Mouse (Mus musculus) G1E (cell line): ENCODE results near the gene Gsk3a. TPM values are rescaled to one million over a fixed set of nuclear protein-coding genes. Genes with fewer than 3 reads are reported as not detected.

Source experiments
- ATAC-seq: 2 replicates; pipeline ENCODE4 v1.8.0; 2016; ENCODE audit warnings: mild to moderate bottlenecking; ENCODE audit not compliant: insufficient number of reproducible peaks, poor library complexity, low FRiP score, severe bottlenecking; ENCODE audit errors: extremely low read depth
- DNase-seq: peaks from one replicate; pipeline ENCODE4 v3.0.0; 2012; ENCODE audit warnings: low spot score
- H3K27me3 ChIP-seq: 2 replicates; pipeline ENCODE4 v1.6.1; 2012; ENCODE audit warnings: mild to moderate bottlenecking, low read length, inconsistent platforms; ENCODE audit not compliant: insufficient read depth
- H3K36me3 ChIP-seq: replicated peaks from 2 replicates; pipeline ENCODE3; 2012; ENCODE audit warnings: mild to moderate bottlenecking, inconsistent platforms
- H3K4me1 ChIP-seq: 2 replicates; pipeline ENCODE4 v1.6.1; 2012; ENCODE audit warnings: low read depth, low read length, inconsistent platforms, mixed read lengths; ENCODE audit not compliant: insufficient read depth
- H3K4me3 ChIP-seq: 2 replicates; pipeline ENCODE4 v1.5.1; 2012; ENCODE audit warnings: low read depth, mild to moderate bottlenecking, inconsistent platforms, low read length, moderate library complexity, mixed read lengths
- H3K9me3 ChIP-seq: replicated peaks from 2 replicates; pipeline ENCODE4 v1.6.1; 2012; ENCODE audit warnings: inconsistent platforms
- CTCF ChIP-seq: IDR thresholded peaks from 2 replicates; pipeline ENCODE4 v1.5.1; 2012; ENCODE audit warnings: low read depth, low read length, inconsistent platforms, mixed read lengths
- GATA1 ChIP-seq: IDR thresholded peaks from 2 replicates; pipeline ENCODE4 v1.6.1; 2012; ENCODE audit warnings: borderline replicate concordance, low read length, inconsistent platforms, mixed read lengths
- GATA2 ChIP-seq: IDR thresholded peaks from 2 replicates; pipeline ENCODE4 v1.6.1; 2012; ENCODE audit warnings: low read depth, low read length, inconsistent platforms, borderline replicate concordance
- POLR2AphosphoS5 ChIP-seq: IDR thresholded peaks from 2 replicates; pipeline ENCODE4 v1.6.1; 2012; ENCODE audit warnings: low read depth, low read length, inconsistent platforms; ENCODE audit not compliant: insufficient replicate concordance
- TAL1 ChIP-seq: conservative IDR thresholded peaks from 2 replicates; pipeline ENCODE4 v1.6.1; 2012; ENCODE audit warnings: low read depth, low read length, inconsistent platforms, mixed read lengths
- polyA plus RNA-seq: library from polyadenylated mRNA; stranded (reverse); fragments of >175 nt; gene quantifications from 2 replicates; pipeline ENCODE4 v1.2.3, GENCODE M21; 2012
- total RNA-seq, 2 experiments: library from RNA; stranded (forward) in 1 of 2; stranded (reverse) in 1 of 2; fragments of 200-1000 nt in 1 of 2; fragments of >200 nt in 1 of 2; fragmentation: Nextera tagmentation in 1 of 2; gene quantifications; 2 replicates each; pipeline ENCODE4 v1.2.3; 2014 to 2017

Gsk3a gene
- total and polyA plus RNA-seq, 3 experiments, result 38.9 to 154 (median 107) TPM

DNA sequence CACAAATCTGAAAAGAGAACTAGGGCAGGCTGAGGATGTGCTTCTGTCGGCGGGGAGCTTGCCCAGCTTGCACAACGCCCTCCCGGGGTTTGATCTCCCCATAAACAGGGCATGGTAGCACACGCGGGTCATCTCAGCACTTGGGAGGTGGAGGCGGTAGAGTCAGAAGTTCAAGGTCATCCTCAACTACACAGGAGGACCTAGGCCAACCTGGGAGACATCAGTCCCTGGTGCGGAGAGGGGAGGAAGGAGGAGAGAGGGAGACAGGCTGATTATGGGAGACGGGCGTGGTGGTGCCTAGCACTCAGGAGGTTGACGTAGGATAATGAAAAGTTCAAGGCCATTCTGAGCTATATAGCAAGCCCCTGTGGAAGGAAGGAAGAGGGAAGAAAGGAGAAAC lies 46.8 kb downstream of the Gsk3a start:
- Histone ChIP-seq H3K36me3 (no peaks in the 10 kb centered on the region), H3K9me3 (no peaks in the 10 kb centered on the region), H3K4me1 (no peaks in the 10 kb centered on the region), H3K27me3 (peaks cover 12% of the 10 kb centered on the region), H3K4me3 (no peak overlapping the region)
- DNase-seq (no peak), ATAC-seq (no peak)
- TF ChIP-seq GATA2, result no peak
- TF ChIP-seq TAL1, result no peak
- TF ChIP-seq CTCF, result no peak
- no peak for TF ChIP-seq POLR2AphosphoS5
- no peak for TF ChIP-seq GATA1

DNA sequence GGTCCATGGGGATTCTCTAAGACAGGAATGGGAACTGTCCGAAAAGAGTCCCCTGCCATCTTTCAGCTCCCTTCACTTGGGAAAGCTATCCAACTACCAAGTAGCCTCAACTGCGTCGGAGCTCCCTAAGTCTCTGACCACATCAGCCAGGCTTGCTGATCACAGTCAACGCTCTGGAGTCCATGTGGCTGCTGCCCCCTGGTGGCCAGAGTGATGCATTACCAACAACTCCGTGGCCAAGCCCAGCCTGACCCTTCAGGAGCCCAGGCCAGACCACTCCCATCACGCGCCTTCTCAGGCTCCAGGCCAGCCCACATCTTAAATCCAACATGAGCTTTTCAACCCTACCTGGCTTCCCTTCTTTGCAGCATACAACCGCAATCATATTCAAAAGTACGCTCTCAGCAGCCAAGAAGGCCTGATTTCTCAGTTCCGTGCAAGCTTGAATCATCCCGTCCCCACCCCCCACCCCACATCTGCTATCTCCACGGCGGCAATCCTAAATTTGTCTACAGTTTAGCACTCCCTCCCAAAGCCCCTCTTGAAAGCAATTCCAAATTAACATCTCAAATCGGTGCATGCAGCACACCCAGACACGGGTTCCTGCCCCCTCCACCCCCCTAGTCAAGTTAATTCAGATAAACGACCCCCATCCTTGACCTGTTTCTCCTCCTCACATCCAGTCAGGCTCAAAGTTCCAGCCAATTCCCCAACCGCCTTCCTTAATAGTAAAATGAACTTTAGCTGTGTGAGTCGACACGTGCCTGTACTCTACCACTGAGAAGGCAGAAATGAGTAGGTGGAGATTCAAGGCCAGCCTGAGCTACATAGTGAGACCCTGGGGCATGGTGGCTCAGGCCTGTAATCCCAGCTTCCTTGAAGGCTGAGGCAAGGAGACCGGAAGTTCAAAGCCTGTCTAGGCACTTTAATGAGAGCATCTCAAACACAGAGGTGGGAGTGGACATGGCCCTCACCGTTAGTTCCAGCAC lies 49.7 kb downstream of the Gsk3a start:
- Histone ChIP-seq H3K4me3 (no peak overlapping the region), H3K36me3 (no peaks in the 10 kb centered on the region), H3K27me3 (peaks cover 11% of the 10 kb centered on the region), H3K9me3 (no peaks in the 10 kb centered on the region), H3K4me1 (peaks cover 7% of the 10 kb centered on the region; the same call in 1 of the 2 replicates)
- peak; percentile 83 for TF ChIP-seq CTCF
- no peak for TF ChIP-seq GATA2
- peak; percentile 34; the same call in 1 of the 2 replicates for ATAC-seq
- DNase-seq, result peak; percentile 52

GRCm38 (mm10) chr7:25184091-25184490 lies 53.6 kb downstream of the Gsk3a start:
- ATAC-seq (no peak), DNase-seq (no peak)
- peaks cover 15% of the 10 kb centered on the region for H3K4me1 ChIP-seq
- TF ChIP-seq GATA2, result no peak
- no peak for TF ChIP-seq GATA1
- no peak for TF ChIP-seq CTCF
- TF ChIP-seq TAL1, result no peak
- TF ChIP-seq POLR2AphosphoS5, result no peak
- H3K36me3 ChIP-seq, result no peaks in the 10 kb centered on the region
- no peaks in the 10 kb centered on the region; the same call in 1 of the 2 replicates for H3K9me3 ChIP-seq
- peaks cover 37% of the 10 kb centered on the region for H3K27me3 ChIP-seq
- H3K4me3 ChIP-seq, result no peak overlapping the region

DNA sequence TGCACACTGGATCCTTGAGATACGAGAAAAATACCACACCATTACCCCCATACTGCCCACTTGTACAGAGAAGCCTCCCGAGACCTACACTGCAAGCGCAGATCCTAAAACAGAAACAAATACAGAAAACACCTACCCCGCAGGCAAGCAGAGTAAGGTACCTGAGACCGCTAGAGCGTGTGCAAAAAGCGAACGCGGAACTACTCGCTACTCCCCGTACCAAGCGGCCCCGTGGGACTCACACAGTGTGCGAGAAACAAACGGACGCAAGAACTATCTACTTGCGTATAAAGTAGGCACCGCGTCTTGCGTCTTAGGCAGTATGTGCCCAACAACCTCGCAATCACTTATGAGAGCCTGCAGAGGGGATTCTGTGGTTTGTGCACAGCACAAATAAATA lies 55.8 kb downstream of the Gsk3a start:
- Histone ChIP-seq H3K4me1 (peaks cover 15% of the 10 kb centered on the region), H3K9me3 (no peaks in the 10 kb centered on the region; the same call in 1 of the 2 replicates), H3K4me3 (no peak overlapping the region), H3K27me3 (peaks cover 54% of the 10 kb centered on the region), H3K36me3 (no peaks in the 10 kb centered on the region)
- ATAC-seq (no peak), DNase-seq (no peak)
- TF ChIP-seq GATA2 (no peak), TAL1 (no peak), CTCF (no peak), POLR2AphosphoS5 (no peak), GATA1 (no peak)

DNA sequence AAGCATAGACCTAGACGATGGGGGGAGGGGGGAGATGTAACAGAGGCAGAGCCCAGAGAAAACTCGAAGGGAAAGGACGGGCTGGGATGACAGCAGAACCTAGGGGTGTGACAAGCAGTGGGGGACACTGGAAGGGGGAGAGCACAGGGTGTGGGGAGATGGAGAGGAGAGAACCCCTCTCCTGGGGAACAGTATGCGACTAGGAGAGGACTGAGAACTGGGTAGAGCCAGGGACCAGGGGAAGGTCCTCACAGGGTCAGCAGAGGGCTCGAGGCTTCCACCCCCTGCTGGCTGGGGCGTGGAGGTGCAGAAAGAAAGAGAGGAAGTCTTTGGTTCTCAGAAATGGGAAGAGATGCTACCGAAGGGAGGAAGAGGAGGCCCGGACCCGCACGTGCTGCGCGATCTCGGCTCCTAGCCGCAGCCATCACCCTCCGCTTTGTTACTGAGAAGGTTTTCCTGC lies 56.3 kb downstream of the Gsk3a start:
- Histone ChIP-seq H3K27me3 (peaks cover 59% of the 10 kb centered on the region), H3K4me3 (no peak overlapping the region), H3K36me3 (no peaks in the 10 kb centered on the region), H3K9me3 (no peaks in the 10 kb centered on the region; the same call in 1 of the 2 replicates), H3K4me1 (peaks cover 15% of the 10 kb centered on the region)
- ATAC-seq (no peak), DNase-seq (peak; percentile 26)
- TF ChIP-seq TAL1 (no peak), CTCF (peak; percentile 23; the same call in 1 of the 2 replicates)

- peaks cover 15% of the 10 kb centered on the region for H3K4me1 ChIP-seq
- no peaks in the 10 kb centered on the region for H3K36me3 ChIP-seq
- peaks cover 65% of the 10 kb centered on the region for H3K27me3 ChIP-seq
- no peaks in the 10 kb centered on the region; the same call in 1 of the 2 replicates for H3K9me3 ChIP-seq
- no peak overlapping the region for H3K4me3 ChIP-seq
- DNase-seq, result no peak
- TF ChIP-seq GATA1, result no peak
- no peak for TF ChIP-seq CTCF
- TF ChIP-seq GATA2, result no peak
- no peak for TF ChIP-seq TAL1
- no peak for TF ChIP-seq POLR2AphosphoS5
- ATAC-seq, result no peak
These were observed 57.1 kb downstream of the Gsk3a start for GRCm38 (mm10) chr7:25180512-25180911.
